Mouse (Mus musculus) heart, adult 2 months (tissue): ENCODE data around the gene Abcc10.

Experiments
- CTCF ChIP-seq: fragments of 200-600 bp; IDR thresholded peaks from 2 replicates; pipeline ENCODE4 v1.8.1; 2022; ENCODE audit warnings: antibody characterized with exemption, mild to moderate bottlenecking, moderate library complexity
- EP300 ChIP-seq: fragments of 200-500 bp; IDR thresholded peaks from 2 replicates; pipeline ENCODE4 v1.6.1; 2011; ENCODE audit warnings: low read depth, low read length, control low read depth; ENCODE audit not compliant: insufficient read depth
- POLR2A ChIP-seq: fragments of 200-500 bp; IDR thresholded peaks from 2 replicates; pipeline ENCODE4 v1.6.1; 2011; ENCODE audit warnings: mild to moderate bottlenecking, low read depth, low read length, control low read depth; ENCODE audit not compliant: insufficient read depth

DNA sequence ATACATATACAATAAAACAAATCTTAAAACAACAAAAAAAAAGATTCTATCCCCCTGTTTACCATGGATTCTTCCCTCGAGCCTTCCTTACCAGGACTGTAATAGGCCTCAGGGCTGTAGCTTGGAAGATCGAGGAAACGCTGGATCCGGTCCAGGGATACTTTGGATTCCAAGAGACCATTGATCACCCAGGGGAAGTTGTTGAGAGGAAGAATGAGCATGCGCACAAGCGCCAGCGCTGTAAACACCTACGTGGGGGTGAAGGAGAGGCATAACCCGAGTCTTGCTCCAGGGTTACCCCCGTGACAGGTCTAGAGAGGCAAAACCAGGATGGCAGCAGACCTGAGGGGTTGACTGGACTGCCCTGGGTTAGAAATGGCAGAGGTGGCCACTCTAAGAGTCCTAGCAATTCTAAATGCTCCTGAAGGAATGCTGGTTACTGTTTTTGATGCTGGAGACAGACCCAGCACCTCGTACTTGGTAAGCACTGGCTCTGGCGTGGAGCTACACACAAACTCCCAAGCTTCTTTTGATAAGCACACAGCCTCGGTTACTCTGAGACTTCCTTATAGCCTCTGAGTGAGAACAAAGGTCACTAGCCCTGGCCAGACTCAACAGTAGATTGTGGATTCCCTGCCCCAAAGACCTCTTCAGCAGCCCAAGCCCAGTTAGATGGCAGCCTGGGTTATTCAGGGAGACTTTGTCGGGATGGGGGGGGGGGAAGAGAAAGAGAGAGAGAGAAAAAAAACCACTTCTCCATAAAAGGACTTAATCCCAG, 5.9 kb downstream of the Abcc10 start:
- TF ChIP-seq CTCF: no peak
- no peak for TF ChIP-seq POLR2A
- no peak for TF ChIP-seq EP300
